In genomic region chr11:31669172-31669869, GRCm38 (mm10) we compare ENCODE assay signal across 16 mouse cellular contexts. TPM values are rescaled to one million over a fixed set of nuclear protein-coding genes. Genes with fewer than 3 reads are reported as not detected.
A peak's percentile ranks its signal among the peaks of the same experiment; 100 is the strongest.
DNase-seq lines count a peak whose midpoint lies in the region; ATAC-seq lines count a peak whose summit lies in the region.
"Had no signal": no experiment of that assay in that cellular context is flagged by ENCODE, and none has a peak within 500 bp of the region (broad histone marks: within the 10 kb centered on the region; RNA-seq: fewer than 3 reads in every experiment).

No protein-coding gene starts in this region.

- H3K9ac ChIP-seq in kidney, embryonic 15.5 days, result no peak overlapping the region

- H3K4me1 ChIP-seq in kidney, embryonic 15.5 days, result peaks cover 13% of the 10 kb centered on the region

- no peak overlapping the region for H3K27ac ChIP-seq in kidney, embryonic 15.5 days
- H3K27ac ChIP-seq: embryonic facial prominence, embryonic 13.5 days; heart, embryonic 10.5 days had no signal

- no peaks in the 10 kb centered on the region for H3K27me3 ChIP-seq in kidney, embryonic 15.5 days
- H3K27me3 ChIP-seq: embryonic facial prominence, embryonic 13.5 days; megakaryocyte, embryonic 14.5 days had no signal

- no peak for ATAC-seq in CD4-positive, CD25-positive, alpha-beta regulatory T cell, adult 4 months
- no peak for ATAC-seq in kidney, embryonic 15.5 days (replicated peaks; ENCODE audit: low FRiP score)

- WGBS in kidney, embryonic 15.5 days, result 93% methylated on average over 9 of the region's 9 CpGs

- H3K4me3 ChIP-seq in kidney, embryonic 15.5 days (replicated peaks), result no peak overlapping the region

- no peaks in the 10 kb centered on the region for H3K9me3 ChIP-seq in kidney, embryonic 15.5 days (replicated peaks)
- H3K9me3 ChIP-seq: embryonic facial prominence, embryonic 13.5 days; heart, embryonic 10.5 days; megakaryocyte, embryonic 14.5 days had no signal

- H3K36me3 ChIP-seq in kidney, embryonic 15.5 days, result peaks cover 58% of the 10 kb centered on the region

- peak; percentile 62 for DNase-seq in CD4-positive, CD25-positive, alpha-beta regulatory T cell, adult 2 months (ENCODE audit: low read depth, low spot score)
- DNase-seq in kidney, adult 11 months, result peak; percentile 40
- peak; percentile 9 to 19 for DNase-seq in B cell, adult 2 months
- DNase-seq in gonadal fat pad, adult 2 months (ENCODE audit: low read depth), result peak; percentile 88
- DNase-seq in MN1 (ENCODE audit: low spot score), result no peak
- no peak for DNase-seq in lung, postnatal 36 days
- DNase-seq: adrenal gland, adult 8-10 months; heart, postnatal 4 days; kidney, postnatal 10 days; lung, adult 2 months; right cerebral cortex, postnatal 25 days had no signal

- H3K4me2 ChIP-seq in kidney, embryonic 15.5 days, result no peak overlapping the region

RNA-seq across cellular contexts. Expression of gene Bod1, which starts 2.4 kb away (rescaled TPM):
- 1 to 10 TPM; 7.6 to 8.2 TPM for polyA plus RNA-seq in CD4-positive, CD25-positive, alpha-beta regulatory T cell, adult 4 months (2017; shearing (Covaris generic))
- 84.9 and 86.8 TPM in 2 replicates for polyA plus RNA-seq in kidney, embryonic 15.5 days (2015; fragmentation: Nextera tagmentation; extraction: Ambion mirVana)
- 75.3 and 79.4 TPM in 2 replicates for polyA plus RNA-seq in gonadal fat pad, adult 2 months (2012; rRNA removed)

Comparison
In these comparisons a context has a peak if more than half of its experiments do, and no peak if none do; other contexts are left out.
1. DNase-seq: peak in CD4-positive, CD25-positive, alpha-beta regulatory T cell, adult 2 months (single experiment), kidney, adult 11 months (single experiment), B cell, adult 2 months (2 of 2) and gonadal fat pad, adult 2 months (single experiment); none in MN1 (single experiment) and lung, postnatal 36 days (single experiment).